Mouse (Mus musculus): ENCODE measurements around the gene Tmc2. TPM values are rescaled to one million over a fixed set of nuclear protein-coding genes. Genes with fewer than 3 reads are reported as not detected.

Tmc2 gene
- polyA plus RNA-seq, 2 experiments from 2014 or later = 0.12 TPM; not detected in 1

GRCm38 (mm10) chr2:130297580-130297979 lies 102.6 kb downstream of the Tmc2 start:
- ATAC-seq = no peak

GRCm38 (mm10) chr2:130303014-130303413 lies 108.0 kb downstream of the Tmc2 start:
- ATAC-seq = no peak

Other genes with a start within 250 kb of the Tmc2 start
- not detected for gene Tgm3, start 182.8 kb upstream of the Tmc2 start, polyA plus RNA-seq (2017; shearing (Covaris generic))
- gene Tgm6, start 82.8 kb upstream of the Tmc2 start, polyA plus RNA-seq (2017; shearing (Covaris generic)) = not detected
- 100 to 1,000 TPM; 354 to 438 TPM for gene Snrpb, start 15.8 kb upstream of the Tmc2 start, polyA plus RNA-seq (2017; shearing (Covaris generic))
- gene Nop56, start 79.2 kb downstream of the Tmc2 start, polyA plus RNA-seq (2017; shearing (Covaris generic)) = 100 to 1,000 TPM; 293 to 306 TPM
- 100 to 1,000 TPM; 132 to 167 TPM for gene Idh3b, start 89.4 kb downstream of the Tmc2 start, polyA plus RNA-seq (2017; shearing (Covaris generic))
- gene Ebf4, start 100.0 kb downstream of the Tmc2 start, polyA plus RNA-seq (2017; shearing (Covaris generic)) = not detected
- gene Cpxm1, start 202.4 kb downstream of the Tmc2 start, polyA plus RNA-seq (2017; shearing (Covaris generic)) = 1 to 10 TPM in 1 of 2 experiments, under 1 TPM in 1; 0.24 to 1.2 TPM
- gene Gm28372, start 210.0 kb downstream of the Tmc2 start, polyA plus RNA-seq (2017; shearing (Covaris generic)) = not detected
- gene 1700020A23Rik, start 210.1 kb downstream of the Tmc2 start, polyA plus RNA-seq (2017; shearing (Covaris generic)) = not detected
- not detected for gene Tmem239, start 211.3 kb downstream of the Tmc2 start, polyA plus RNA-seq (2017; shearing (Covaris generic))
- 100 to 1,000 TPM; 132 to 174 TPM for gene Vps16, start 229.1 kb downstream of the Tmc2 start, polyA plus RNA-seq (2017; shearing (Covaris generic))
- 10 to 100 TPM; 11.6 to 18.4 TPM for gene Pced1a, start 229.5 kb downstream of the Tmc2 start, polyA plus RNA-seq (2017; shearing (Covaris generic))